Comparison of ENCODE assay signal across 8 mouse cellular contexts in the genomic region with DNA sequence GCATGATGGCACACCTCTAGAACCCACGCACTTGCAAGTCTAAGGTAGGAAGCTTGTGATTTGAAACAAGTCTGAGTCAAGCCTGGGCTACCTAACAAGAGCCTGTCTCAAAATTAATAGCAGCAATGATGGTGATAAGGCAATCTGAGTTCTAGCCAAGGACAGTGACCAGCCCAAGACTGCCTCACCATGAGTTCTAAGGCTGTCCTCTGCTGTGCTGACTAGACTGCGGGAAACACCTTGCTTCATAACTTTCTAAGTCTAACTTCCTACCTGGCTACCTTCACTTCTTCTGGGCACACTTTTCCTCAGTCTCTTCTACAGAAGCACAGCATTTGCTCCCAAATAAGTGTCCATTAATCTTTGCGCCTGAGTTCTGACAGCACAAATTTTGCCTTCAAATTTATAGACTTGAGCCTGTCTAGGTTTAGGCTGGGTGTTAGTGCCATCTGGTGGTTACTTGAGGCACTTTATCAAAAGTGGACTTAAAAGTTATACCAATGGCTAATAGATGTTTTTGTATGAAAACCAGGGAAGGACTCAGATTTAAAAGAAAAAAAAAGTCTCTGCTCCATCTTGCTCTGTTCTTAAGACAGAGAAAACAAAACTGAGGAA. TPM values are rescaled to one million over a fixed set of nuclear protein-coding genes. Genes with fewer than 3 reads are reported as not detected.
DNase-seq lines count a peak whose midpoint lies in the region; ATAC-seq and TF ChIP-seq lines count a peak whose summit lies in the region.
"Had no signal": no experiment of that assay in that cellular context is flagged by ENCODE, and none has a peak within 500 bp of the region (broad histone marks: within the 10 kb centered on the region; RNA-seq: fewer than 3 reads in every experiment).

No protein-coding gene starts in this region.

- H3K9me3 ChIP-seq in forebrain, embryonic 14.5 days (replicated peaks; ENCODE audit: control insufficient read depth, low read length), result no peaks in the 10 kb centered on the region
- H3K9me3 ChIP-seq in stomach, postnatal 0 days (ENCODE audit: control insufficient read depth, low read length), result no peaks in the 10 kb centered on the region
- H3K9me3 ChIP-seq: embryonic facial prominence, embryonic 15.5 days had no signal

- peak; percentile 26 for ATAC-seq in CD4-positive, CD25-positive, alpha-beta regulatory T cell, adult 4 months
- ATAC-seq in forebrain, embryonic 14.5 days, result peak; percentile 65; the same call in 1 of the 2 replicates
- no peak for ATAC-seq in stomach, postnatal 0 days (ENCODE audit: low FRiP score, low TSS enrichment)

- no peaks in the 10 kb centered on the region for H3K27me3 ChIP-seq in forebrain, embryonic 14.5 days (replicated peaks; ENCODE audit: control insufficient read depth, insufficient read depth, low read length)
- no peaks in the 10 kb centered on the region for H3K27me3 ChIP-seq in stomach, postnatal 0 days (ENCODE audit: control insufficient read depth, insufficient read depth, low read length)
- H3K27me3 ChIP-seq: embryonic facial prominence, embryonic 15.5 days had no signal

- H3K4me3 ChIP-seq in forebrain, embryonic 14.5 days (ENCODE audit: low read depth, low read length), result no peak overlapping the region
- H3K4me3 ChIP-seq in stomach, postnatal 0 days (ENCODE audit: low read depth, low read length), result no peak overlapping the region
- H3K4me3 ChIP-seq: embryonic facial prominence, embryonic 15.5 days had no signal

- no peak overlapping the region for H3K27ac ChIP-seq in forebrain, embryonic 14.5 days (ENCODE audit: low read depth, low read length)
- H3K27ac ChIP-seq in stomach, postnatal 0 days (replicated peaks), result no peak overlapping the region
- H3K27ac ChIP-seq: embryonic facial prominence, embryonic 15.5 days had no signal

- no peaks in the 10 kb centered on the region for H3K36me3 ChIP-seq in forebrain, embryonic 14.5 days (ENCODE audit: control insufficient read depth, insufficient read depth, low read length)
- H3K36me3 ChIP-seq in stomach, postnatal 0 days (ENCODE audit: control insufficient read depth, insufficient read depth, low read length), result no peaks in the 10 kb centered on the region
- H3K36me3 ChIP-seq: embryonic facial prominence, embryonic 15.5 days had no signal

- WGBS in forebrain, embryonic 14.5 days, result 75% methylated on average over 3 of the region's 3 CpGs
- 76% methylated on average over 3 of the region's 3 CpGs for WGBS in stomach, postnatal 0 days

- no peak overlapping the region for H3K4me2 ChIP-seq in forebrain, embryonic 14.5 days (ENCODE audit: low read length)
- no peak overlapping the region for H3K4me2 ChIP-seq in stomach, postnatal 0 days (replicated peaks; ENCODE audit: low read depth)
- H3K4me2 ChIP-seq: embryonic facial prominence, embryonic 15.5 days had no signal

- no peak overlapping the region for H3K9ac ChIP-seq in forebrain, embryonic 14.5 days (ENCODE audit: low read length)
- H3K9ac ChIP-seq in stomach, postnatal 0 days (ENCODE audit: low read length), result no peak overlapping the region
- H3K9ac ChIP-seq: embryonic facial prominence, embryonic 15.5 days had no signal

- DNase-seq in kidney, adult 8-10 months, result peak; percentile 22 to 34
- DNase-seq in kidney, adult 11 months, result no peak
- DNase-seq in MEL-GATA-1-ER (ENCODE audit: extremely low read depth, low read depth), result peak; percentile 39
- DNase-seq in forebrain, embryonic 14.5 days (ENCODE audit: low spot score), result peak; percentile 83
- DNase-seq in lung, postnatal 10 days, result peak; percentile 71
- DNase-seq in stomach, postnatal 0 days (ENCODE audit: low spot score), result peak; percentile 29

- H3K4me1 ChIP-seq in forebrain, embryonic 14.5 days (ENCODE audit: control insufficient read depth, insufficient read depth, low read length), result no peaks in the 10 kb centered on the region
- no peaks in the 10 kb centered on the region for H3K4me1 ChIP-seq in stomach, postnatal 0 days (replicated peaks; ENCODE audit: control insufficient read depth, insufficient read depth)
- H3K4me1 ChIP-seq: embryonic facial prominence, embryonic 15.5 days had no signal

- no peak for TF ChIP-seq EP300 in stomach, postnatal 0 days (optimal IDR thresholded peaks at IDR 0.05)

- peak; percentile 88 for TF ChIP-seq CTCF in stomach, postnatal 0 days (IDR thresholded peaks at IDR 0.05; ENCODE audit: low read depth)

RNA-seq across cellular contexts. Expression of gene Stat1, which starts 20.5 kb away (rescaled TPM):
- polyA plus RNA-seq in CD4-positive, CD25-positive, alpha-beta regulatory T cell, adult 4 months (2017; shearing (Covaris generic)), result 1,000 to 10,000 TPM in 1 of 2 experiments, 100 to 1,000 TPM in 1; 971 to 1,303 TPM
- polyA plus RNA-seq in forebrain, embryonic 14.5 days (2014; fragmentation: Nextera tagmentation; extraction: Ambion mirVana), result 12.9 and 13.1 TPM in 2 replicates
- 22.2 and 24.0 TPM in 2 replicates for polyA plus RNA-seq in stomach, postnatal 0 days (2015; fragmentation: Nextera tagmentation; extraction: Ambion mirVana)

Comparison
In these comparisons a context has a peak if more than half of its experiments do, and no peak if none do; other contexts are left out.
1. RNA of gene Stat1, which starts 20.5 kb away (polyA plus RNA-seq): 971 to 1,303 TPM in CD4-positive, CD25-positive, alpha-beta regulatory T cell, adult 4 months; 22.2 to 24.0 TPM in stomach, postnatal 0 days and 12.9 to 13.1 TPM in forebrain, embryonic 14.5 days; every median in the first group is over 10 times any median in the second.